Mouse (Mus musculus) lung, postnatal 0 days (tissue): Measurements from ENCODE around the gene Wnt1.

ENCODE experiments used
- CTCF ChIP-seq: IDR thresholded peaks from 2 replicates; pipeline ENCODE4 v1.5.1; 2016; ENCODE audit warnings: antibody characterized with exemption, mild to moderate bottlenecking
- EP300 ChIP-seq: IDR thresholded peaks from 2 replicates; pipeline ENCODE4 v1.6.1; 2016; ENCODE audit warnings: antibody characterized with exemption, mild to moderate bottlenecking, control low read depth

GRCm38 (mm10) chr15:98837006-98837742, 47.5 kb downstream of the Wnt1 start:
- no peak for TF ChIP-seq CTCF
- no peak for TF ChIP-seq EP300
